Mouse (Mus musculus): ENCODE data around the gene Reg2. TPM values are rescaled to one million over a fixed set of nuclear protein-coding genes. Genes with fewer than 3 reads are reported as not detected.
"Not testable (repeated sequence)": the region's sequence is repeated elsewhere in the genome, so short reads cannot be mapped to it uniquely, and the experiment has no call there.

The Reg2 gene
- not detected in 2 replicates for polyA plus RNA-seq (2015; fragmentation: Nextera tagmentation; extraction: Ambion mirVana)

DNA sequence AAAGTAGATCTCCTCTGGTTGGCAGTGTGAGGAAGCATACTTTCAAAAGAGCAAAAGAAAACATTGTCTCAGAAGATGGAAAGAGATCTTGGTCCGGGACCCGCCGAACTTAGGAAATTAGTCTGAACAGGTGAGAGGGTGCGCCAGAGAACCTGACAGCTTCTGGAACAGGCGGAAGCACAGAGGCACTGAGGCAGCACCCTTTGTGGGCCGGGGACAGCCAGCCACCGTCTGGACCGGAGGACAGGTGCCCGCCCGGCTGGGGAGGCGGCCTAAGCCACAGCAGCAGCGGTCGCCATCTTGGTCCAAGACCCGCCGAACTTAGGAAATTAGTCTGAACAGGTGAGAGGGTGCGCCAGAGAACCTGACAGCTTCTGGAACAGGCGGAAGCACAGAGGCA lies at the start of gene Reg2:
TSS of gene Reg2 (plus strand) at position 301 of the 400 bp plus-strand sequence.
- not testable (repeated sequence) for H3K4me2 ChIP-seq (ENCODE audit: low read depth, low read length); DNase-seq; H3K27ac ChIP-seq (ENCODE audit: low read depth); H3K9ac ChIP-seq (replicated peaks); H3K36me3 ChIP-seq (replicated peaks; ENCODE audit: insufficient read depth, low read length); ATAC-seq; H3K9me3 ChIP-seq (ENCODE audit: low read length); H3K4me1 ChIP-seq (ENCODE audit: insufficient read depth); H3K27me3 ChIP-seq (ENCODE audit: insufficient read depth, low read length); H3K4me3 ChIP-seq (ENCODE audit: low read depth, low read length)
- WGBS (ENCODE audit: insufficient replicate concordance), result 95% methylated on average over 4 of the region's 17 CpGs

DNA sequence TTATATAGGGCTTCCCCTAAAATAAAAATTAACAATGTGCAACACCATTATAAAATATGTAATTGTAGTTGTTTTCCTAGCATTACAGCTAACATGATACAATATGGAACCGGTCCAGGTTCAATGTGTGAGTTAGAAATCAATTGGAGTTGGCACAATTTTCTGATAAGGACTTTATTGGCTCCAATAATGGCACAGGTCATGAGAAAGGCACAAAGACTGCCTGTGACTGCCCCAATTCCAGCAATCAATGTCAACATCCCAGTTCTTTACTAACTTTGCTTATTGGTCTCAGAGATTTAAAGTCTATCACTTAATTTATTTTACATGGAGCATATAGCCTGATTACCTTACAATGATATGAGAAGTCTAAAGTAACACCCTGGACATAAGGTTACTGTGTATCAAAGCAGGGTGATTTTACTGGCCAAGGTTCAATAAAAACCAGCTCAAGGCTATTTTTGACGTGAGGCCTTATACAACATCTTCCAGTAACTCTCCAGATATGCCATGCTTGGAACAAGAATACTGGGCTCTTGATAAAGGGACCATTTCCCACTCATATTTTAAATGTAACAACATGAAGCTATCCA lies 33.4 kb upstream of the Reg2 start:
- Histone ChIP-seq H3K27ac (ENCODE audit: low read depth) (no peak overlapping the region), H3K36me3 (replicated peaks; ENCODE audit: insufficient read depth, low read length) (no peaks in the 10 kb centered on the region), H3K4me3 (ENCODE audit: low read depth, low read length) (no peak overlapping the region), H3K4me2 (ENCODE audit: low read depth, low read length) (no peak overlapping the region), H3K9ac (replicated peaks) (no peak overlapping the region), H3K4me1 (ENCODE audit: insufficient read depth) (no peaks in the 10 kb centered on the region), H3K27me3 (ENCODE audit: insufficient read depth, low read length) (no peaks in the 10 kb centered on the region), H3K9me3 (ENCODE audit: low read length) (no peaks in the 10 kb centered on the region)
- TF ChIP-seq EP300 (IDR thresholded peaks at IDR 0.05; ENCODE audit: low read depth) (no peak), CTCF (IDR thresholded peaks at IDR 0.05; ENCODE audit: low read depth) (no peak)
- DNase-seq (no peak), ATAC-seq (no peak)
- WGBS (ENCODE audit: insufficient replicate concordance), result 46% methylated on average over 2 of the region's 2 CpGs

DNA sequence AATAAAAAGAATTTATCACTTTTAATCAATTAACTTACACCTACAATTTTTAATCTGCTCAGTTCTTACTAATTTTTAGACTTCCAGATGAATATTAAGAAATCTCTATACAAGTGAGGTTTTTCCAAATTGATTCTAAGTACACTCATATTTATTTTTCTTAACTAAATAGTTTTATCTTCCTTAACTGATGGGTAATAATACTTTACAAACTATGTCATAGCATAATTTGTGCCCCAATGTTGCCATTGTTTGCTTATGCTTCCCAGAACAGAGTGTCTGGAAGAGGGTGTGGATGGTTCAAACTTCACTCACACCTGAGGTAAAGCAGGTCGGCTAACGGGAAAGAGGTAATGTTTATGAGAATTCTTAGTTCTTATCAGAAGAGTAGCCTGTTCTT lies 25.1 kb upstream of the Reg2 start, which contains the start of gene Reg3b:
TSS of gene Reg3b (plus strand) at position 301 of the 400 bp plus-strand sequence.
- Histone ChIP-seq H3K9me3 (ENCODE audit: low read length) (no peaks in the 10 kb centered on the region), H3K36me3 (replicated peaks; ENCODE audit: insufficient read depth, low read length) (no peaks in the 10 kb centered on the region), H3K4me2 (ENCODE audit: low read depth, low read length) (no peak within 1 kb of the TSS), H3K4me3 (ENCODE audit: low read depth, low read length) (no peak within 1 kb of the TSS), H3K4me1 (ENCODE audit: insufficient read depth) (no peaks in the 10 kb centered on the region), H3K27me3 (ENCODE audit: insufficient read depth, low read length) (no peaks in the 10 kb centered on the region), H3K9ac (replicated peaks) (no peak within 1 kb of the TSS), H3K27ac (ENCODE audit: low read depth) (no peak within 1 kb of the TSS)
- TF ChIP-seq EP300 (IDR thresholded peaks at IDR 0.05; ENCODE audit: low read depth) (no peak), CTCF (IDR thresholded peaks at IDR 0.05; ENCODE audit: low read depth) (no peak)
- DNase-seq, result no peak
- no peak for ATAC-seq
- 73% methylated on average over 2 of the region's 2 CpGs for WGBS (ENCODE audit: insufficient replicate concordance)

DNA sequence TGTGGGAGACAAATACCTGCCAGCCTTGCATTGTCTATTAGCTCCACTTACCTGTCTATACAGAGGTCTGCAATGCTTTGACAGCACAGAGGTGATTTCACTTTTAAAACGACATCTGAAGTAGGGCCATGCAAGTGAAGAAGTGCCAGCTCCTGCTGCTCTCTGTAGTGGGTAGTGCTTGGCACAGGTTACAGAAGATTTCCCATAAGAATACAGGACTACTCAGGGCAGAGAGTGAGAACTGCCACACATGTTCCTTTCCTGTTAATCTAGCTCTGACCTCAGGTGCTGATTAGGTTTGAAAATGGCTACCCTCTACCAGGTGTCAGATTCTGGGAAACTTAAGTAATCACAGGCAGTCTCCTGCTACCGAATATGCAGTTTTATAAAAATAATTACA lies 16.7 kb upstream of the Reg2 start, which contains the start of gene Reg3d:
TSS of gene Reg3d (minus strand) at position 101 of the 400 bp plus-strand sequence.
- Histone ChIP-seq H3K4me2 (ENCODE audit: low read depth, low read length) (no peak within 1 kb of the TSS), H3K9ac (replicated peaks) (no peak within 1 kb of the TSS), H3K9me3 (ENCODE audit: low read length) (no peaks in the 10 kb centered on the region), H3K36me3 (replicated peaks; ENCODE audit: insufficient read depth, low read length) (no peaks in the 10 kb centered on the region), H3K4me1 (ENCODE audit: insufficient read depth) (no peaks in the 10 kb centered on the region), H3K4me3 (ENCODE audit: low read depth, low read length) (no peak within 1 kb of the TSS), H3K27ac (ENCODE audit: low read depth) (no peak within 1 kb of the TSS), H3K27me3 (ENCODE audit: insufficient read depth, low read length) (no peaks in the 10 kb centered on the region)
- ATAC-seq (no peak), DNase-seq (no peak)
- WGBS (ENCODE audit: insufficient replicate concordance), result 63% methylated on average over 2 of the region's 2 CpGs
- TF ChIP-seq EP300 (IDR thresholded peaks at IDR 0.05; ENCODE audit: low read depth) (no peak), CTCF (IDR thresholded peaks at IDR 0.05; ENCODE audit: low read depth) (no peak)

DNA sequence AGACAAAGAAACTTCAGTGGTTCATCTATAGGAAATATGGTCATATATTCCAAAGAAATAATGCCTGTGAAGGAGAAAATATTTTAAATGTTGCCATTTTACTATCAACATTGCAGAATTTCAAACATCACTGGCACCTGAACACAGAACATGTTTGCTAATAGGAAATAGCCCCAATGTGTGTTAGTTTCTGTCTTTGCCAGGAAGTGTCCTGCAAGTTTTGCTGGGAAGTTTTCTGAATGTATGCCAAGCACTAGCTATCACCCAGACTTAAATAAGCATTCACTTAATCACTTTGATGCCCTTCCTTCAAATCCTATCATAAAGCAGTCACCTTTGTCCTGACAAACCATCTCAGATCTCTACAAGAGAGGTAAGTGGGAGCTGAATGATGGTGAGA lies 15.0 kb upstream of the Reg2 start, which contains the start of gene Reg3a:
TSS of gene Reg3a (plus strand) at position 301 of the 400 bp plus-strand sequence.
- no peak for TF ChIP-seq EP300 (IDR thresholded peaks at IDR 0.05; ENCODE audit: low read depth)
- no peak for TF ChIP-seq CTCF (IDR thresholded peaks at IDR 0.05; ENCODE audit: low read depth)
- no peak for DNase-seq
- H3K4me1 ChIP-seq (ENCODE audit: insufficient read depth), result no peaks in the 10 kb centered on the region
- H3K4me2 ChIP-seq (ENCODE audit: low read depth, low read length), result no peak within 1 kb of the TSS
- no peaks in the 10 kb centered on the region for H3K36me3 ChIP-seq (replicated peaks; ENCODE audit: insufficient read depth, low read length)
- no peaks in the 10 kb centered on the region for H3K9me3 ChIP-seq (ENCODE audit: low read length)
- no peak for ATAC-seq
- H3K9ac ChIP-seq (replicated peaks), result no peak within 1 kb of the TSS
- no peaks in the 10 kb centered on the region for H3K27me3 ChIP-seq (ENCODE audit: insufficient read depth, low read length)
- no peak within 1 kb of the TSS for H3K27ac ChIP-seq (ENCODE audit: low read depth)
- H3K4me3 ChIP-seq (ENCODE audit: low read depth, low read length), result no peak within 1 kb of the TSS

DNA sequence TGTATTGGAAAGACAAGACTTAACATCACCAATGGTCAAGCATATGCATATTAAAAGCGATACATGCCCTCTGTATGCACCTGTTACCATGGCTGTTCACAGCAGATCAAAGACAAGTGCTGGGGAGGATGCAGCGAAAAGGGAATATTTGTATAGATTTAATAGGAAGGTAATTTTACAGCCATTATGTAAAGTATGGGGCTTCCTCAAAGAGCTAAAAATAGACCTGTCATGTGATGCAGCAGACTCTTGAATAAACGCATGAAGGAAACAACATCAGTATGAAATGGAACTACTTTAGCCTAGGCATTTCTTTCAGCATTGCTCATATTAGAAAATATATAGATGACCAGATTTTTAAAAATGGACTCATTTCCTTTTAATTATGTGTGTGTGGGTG lies 9.8 kb upstream of the Reg2 start:
- no peaks in the 10 kb centered on the region for H3K27me3 ChIP-seq (ENCODE audit: insufficient read depth, low read length)
- no peak overlapping the region for H3K9ac ChIP-seq (replicated peaks)
- H3K27ac ChIP-seq (ENCODE audit: low read depth), result no peak overlapping the region
- no peaks in the 10 kb centered on the region for H3K9me3 ChIP-seq (ENCODE audit: low read length)
- WGBS (ENCODE audit: insufficient replicate concordance), result 70% methylated on average over 3 of the region's 3 CpGs
- no peak for DNase-seq
- H3K4me2 ChIP-seq (ENCODE audit: low read depth, low read length), result no peak overlapping the region
- H3K4me1 ChIP-seq (ENCODE audit: insufficient read depth), result no peaks in the 10 kb centered on the region
- TF ChIP-seq CTCF (IDR thresholded peaks at IDR 0.05; ENCODE audit: low read depth), result no peak
- no peak for TF ChIP-seq EP300 (IDR thresholded peaks at IDR 0.05; ENCODE audit: low read depth)
- H3K36me3 ChIP-seq (replicated peaks; ENCODE audit: insufficient read depth, low read length), result no peaks in the 10 kb centered on the region
- ATAC-seq, result no peak
- no peak overlapping the region for H3K4me3 ChIP-seq (ENCODE audit: low read depth, low read length)

DNA sequence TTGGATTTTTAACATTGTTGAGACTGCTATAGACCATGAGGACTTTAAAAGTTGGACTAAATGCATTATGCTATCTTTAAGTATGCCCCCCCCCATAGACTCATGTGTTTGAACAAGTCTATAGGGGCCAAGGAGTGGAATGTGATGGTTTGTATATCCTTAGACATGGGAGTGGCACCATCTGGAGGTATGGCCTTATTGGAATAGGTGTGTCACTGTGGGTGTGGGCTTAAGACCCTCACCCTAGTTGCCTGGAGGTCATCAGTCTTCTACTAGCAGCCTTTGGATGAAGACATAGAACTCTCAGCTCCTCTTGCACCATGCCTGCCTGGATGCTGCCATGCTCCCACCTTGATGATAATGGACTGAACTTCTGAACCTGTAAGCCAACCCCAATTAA lies 27.0 kb downstream of the Reg2 start, which contains the start of gene Reg1:
TSS of gene Reg1 (plus strand) at position 301 of the 400 bp plus-strand sequence.
- not testable (repeated sequence) for H3K27ac ChIP-seq (ENCODE audit: low read depth); H3K4me1 ChIP-seq (ENCODE audit: insufficient read depth); H3K4me2 ChIP-seq (ENCODE audit: low read depth, low read length); ATAC-seq; H3K4me3 ChIP-seq (ENCODE audit: low read depth, low read length); H3K9me3 ChIP-seq (ENCODE audit: low read length); DNase-seq; H3K9ac ChIP-seq (replicated peaks); H3K27me3 ChIP-seq (ENCODE audit: insufficient read depth, low read length); H3K36me3 ChIP-seq (replicated peaks; ENCODE audit: insufficient read depth, low read length)
